Mouse (Mus musculus): Measurements from ENCODE around the gene Nme9. TPM values are rescaled to one million over a fixed set of nuclear protein-coding genes. Genes with fewer than 3 reads are reported as not detected.

The Nme9 gene
- polyA plus RNA-seq, 2 experiments = 0.03 TPM; not detected in 1

DNA sequence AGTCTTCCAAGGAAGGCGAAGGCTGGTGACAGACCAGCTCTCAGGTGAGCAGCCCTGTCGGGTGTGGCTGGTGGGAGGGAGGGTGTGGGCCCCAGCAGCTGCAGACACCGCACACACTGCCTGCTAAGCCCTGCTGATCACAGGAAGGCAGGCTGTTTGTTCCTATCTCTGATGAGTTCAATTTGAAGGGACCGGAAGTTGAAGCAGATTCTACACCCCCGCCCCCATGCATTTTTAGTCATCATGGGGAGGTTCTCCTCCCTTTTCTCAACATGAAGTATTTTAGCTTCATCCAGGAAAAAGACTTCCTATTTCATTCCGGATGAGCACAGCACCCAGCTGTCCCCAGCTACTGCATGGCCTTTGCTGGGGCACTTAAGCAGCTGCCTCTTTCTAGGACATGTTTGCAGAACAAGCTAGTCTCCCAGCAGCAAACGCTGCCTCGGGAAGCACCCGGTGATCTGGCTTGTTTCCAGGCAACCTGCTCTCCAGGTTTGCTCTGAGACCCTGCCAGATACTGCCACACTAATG is 28.0 kb downstream of the Nme9 start:
- peaks cover 2% of the 10 kb centered on the region for H3K36me3 ChIP-seq (replicated peaks; ENCODE audit: control insufficient read depth, insufficient read depth, low read depth)
- H3K4me1 ChIP-seq (replicated peaks; ENCODE audit: control insufficient read depth in 2 of 2, insufficient read depth in 2 of 2, low read length in 1 of 2) = peaks cover 0 to 2% of the 10 kb centered on the region in 2 experiments; a peak in 2 of 4 replicates
- H3K9me3 ChIP-seq (ENCODE audit: control insufficient read depth, low read length) = no peaks in the 10 kb centered on the region
- 51% methylated on average over 9 of the region's 9 CpGs for whole genome bisulfite sequencing (ENCODE audit: insufficient replicate concordance)
- TF ChIP-seq EP300 (IDR thresholded peaks at IDR 0.05; ENCODE audit: low read depth) (no peak), CTCF (IDR thresholded peaks at IDR 0.05; ENCODE audit: low read depth) (no peak)
- H3K4me3 ChIP-seq (ENCODE audit: insufficient read depth in 1 of 2, low read depth in 2 of 2, low read length in 2 of 2) = no peak overlapping the region
- DNase-seq (ENCODE audit: low read depth in 3 of 3, low spot score in 3 of 3) (no peak), ATAC-seq (ENCODE audit: insufficient read depth) (peak; percentile 21; the same call in 1 of the 2 replicates)
- H3K27me3 ChIP-seq (ENCODE audit: control insufficient read depth, insufficient read depth, low read length) = no peaks in the 10 kb centered on the region
- no peak overlapping the region for H3K27ac ChIP-seq
- no peak overlapping the region for H3K4me2 ChIP-seq (ENCODE audit: low read depth)
- no peak overlapping the region for H3K9ac ChIP-seq (replicated peaks)

DNA sequence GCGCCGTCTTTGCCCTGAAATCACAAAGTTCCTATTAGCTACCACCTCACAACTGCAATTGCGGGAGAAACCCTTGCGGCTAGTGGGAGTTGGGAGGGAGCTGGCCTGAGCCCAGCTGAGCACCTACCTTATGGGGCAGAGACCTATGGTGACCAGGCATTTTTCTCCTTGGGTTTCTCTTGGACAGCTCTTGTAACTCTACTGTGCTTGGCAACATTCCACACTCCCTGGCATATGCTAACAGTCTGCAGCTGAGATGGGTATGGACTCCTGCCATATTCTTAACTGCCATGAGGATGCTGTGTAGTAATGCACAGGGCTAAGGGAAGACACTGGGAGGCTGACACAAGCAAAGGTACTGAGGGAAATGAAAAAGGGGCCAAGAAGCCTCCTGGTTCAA is 29.5 kb downstream of the Nme9 start:
- no peak for ATAC-seq (ENCODE audit: insufficient read depth)

DNA sequence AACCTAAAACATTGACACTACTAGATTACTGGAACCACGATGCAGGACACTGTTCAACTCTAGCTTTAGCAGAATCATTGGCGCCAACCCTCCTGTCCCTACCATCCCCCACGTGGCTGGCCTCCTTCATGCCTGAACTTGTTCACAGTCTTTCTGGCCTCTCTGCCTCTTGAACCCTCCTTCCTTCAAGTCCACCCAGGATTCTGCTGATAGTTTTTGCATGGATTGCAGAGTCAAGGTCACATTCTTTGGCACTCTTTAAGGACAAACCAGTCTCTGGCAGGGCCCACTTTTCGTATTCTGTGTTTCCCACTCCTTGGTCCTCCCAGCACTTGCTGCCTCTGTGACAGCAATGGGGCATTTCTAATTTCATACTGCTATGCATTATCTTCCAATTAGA is 31.9 kb downstream of the Nme9 start:
- no peak for DNase-seq (ENCODE audit: low read depth in 3 of 3, low spot score in 3 of 3)
- H3K36me3 ChIP-seq (replicated peaks; ENCODE audit: control insufficient read depth, insufficient read depth, low read depth) = peaks cover 5% of the 10 kb centered on the region
- no peak for ATAC-seq (ENCODE audit: insufficient read depth)
- H3K4me3 ChIP-seq (ENCODE audit: insufficient read depth in 1 of 2, low read depth in 2 of 2, low read length in 2 of 2) = no peak overlapping the region
- H3K27ac ChIP-seq = no peak overlapping the region
- peaks cover 12 to 18% of the 10 kb centered on the region in 2 experiments for H3K4me1 ChIP-seq (replicated peaks; ENCODE audit: control insufficient read depth in 2 of 2, insufficient read depth in 2 of 2, low read length in 1 of 2)
- H3K4me2 ChIP-seq (ENCODE audit: low read depth) = no peak overlapping the region
- H3K9me3 ChIP-seq (ENCODE audit: control insufficient read depth, low read length) = no peaks in the 10 kb centered on the region
- TF ChIP-seq CTCF (IDR thresholded peaks at IDR 0.05; ENCODE audit: low read depth) (no peak), EP300 (IDR thresholded peaks at IDR 0.05; ENCODE audit: low read depth) (no peak)
- no peak overlapping the region for H3K9ac ChIP-seq (replicated peaks)
- WGBS (ENCODE audit: insufficient replicate concordance) = 80% methylated on average over 4 of the region's 4 CpGs
- H3K27me3 ChIP-seq (ENCODE audit: control insufficient read depth, insufficient read depth, low read length) = no peaks in the 10 kb centered on the region

More for the DNA sequence above, 29.5 kb downstream of the Nme9 start:
- no peaks in the 10 kb centered on the region for H3K27me3 ChIP-seq (ENCODE audit: control insufficient read depth, insufficient read depth, low read length)
- H3K4me3 ChIP-seq (ENCODE audit: insufficient read depth in 1 of 2, low read depth in 2 of 2, low read length in 2 of 2) = no peak overlapping the region
- peaks cover 2% of the 10 kb centered on the region for H3K36me3 ChIP-seq (replicated peaks; ENCODE audit: control insufficient read depth, insufficient read depth, low read depth)
- no peaks in the 10 kb centered on the region for H3K9me3 ChIP-seq (ENCODE audit: control insufficient read depth, low read length)
- no peak overlapping the region for H3K4me2 ChIP-seq (ENCODE audit: low read depth)
- no peak for DNase-seq (ENCODE audit: low read depth in 3 of 3, low spot score in 3 of 3)
- WGBS (ENCODE audit: insufficient replicate concordance) = 84% methylated on average over 4 of the region's 4 CpGs
- H3K4me1 ChIP-seq (replicated peaks; ENCODE audit: control insufficient read depth in 2 of 2, insufficient read depth in 2 of 2, low read length in 1 of 2) = peaks cover 10 to 15% of the 10 kb centered on the region in 2 experiments
- TF ChIP-seq CTCF (IDR thresholded peaks at IDR 0.05; ENCODE audit: low read depth) = no peak
- no peak for TF ChIP-seq EP300 (IDR thresholded peaks at IDR 0.05; ENCODE audit: low read depth)
- no peak overlapping the region for H3K9ac ChIP-seq (replicated peaks)
- no peak overlapping the region for H3K27ac ChIP-seq

DNA sequence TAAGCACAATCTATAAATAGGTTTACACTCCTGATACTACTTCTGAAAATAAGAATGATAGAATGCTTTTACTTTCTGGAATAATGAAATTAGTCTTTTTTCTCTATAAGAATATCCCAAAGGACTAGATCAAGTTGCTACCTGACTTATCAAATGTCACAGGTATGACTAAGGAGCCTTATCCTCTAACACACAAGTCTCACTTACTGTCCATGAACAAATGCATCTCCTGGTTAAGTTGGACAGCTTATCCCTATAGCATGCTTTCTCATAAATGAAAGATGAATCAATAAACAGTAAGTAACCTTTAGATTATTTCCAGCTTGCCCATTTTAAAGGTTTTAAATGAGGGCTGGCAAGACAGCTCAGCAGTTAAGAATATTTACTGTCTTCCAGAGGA is 33.4 kb downstream of the Nme9 start:
- no peaks in the 10 kb centered on the region for H3K9me3 ChIP-seq (ENCODE audit: control insufficient read depth, low read length)
- peak overlapping the region; percentile 20 for H3K4me2 ChIP-seq (ENCODE audit: low read depth)
- H3K4me1 ChIP-seq (replicated peaks; ENCODE audit: control insufficient read depth in 2 of 2, insufficient read depth in 2 of 2, low read length in 1 of 2) = peaks cover 12 to 18% of the 10 kb centered on the region in 2 experiments
- no peak overlapping the region for H3K27ac ChIP-seq
- H3K4me3 ChIP-seq (ENCODE audit: insufficient read depth in 1 of 2, low read depth in 2 of 2, low read length in 2 of 2) = no peak overlapping the region
- peaks cover 5% of the 10 kb centered on the region for H3K36me3 ChIP-seq (replicated peaks; ENCODE audit: control insufficient read depth, insufficient read depth, low read depth)
- no peaks in the 10 kb centered on the region for H3K27me3 ChIP-seq (ENCODE audit: control insufficient read depth, insufficient read depth, low read length)
- DNase-seq (ENCODE audit: low read depth in 3 of 3, low spot score in 3 of 3) = no peak
- TF ChIP-seq CTCF (IDR thresholded peaks at IDR 0.05; ENCODE audit: low read depth) = no peak
- no peak for TF ChIP-seq EP300 (IDR thresholded peaks at IDR 0.05; ENCODE audit: low read depth)
- H3K9ac ChIP-seq (replicated peaks) = no peak overlapping the region
- ATAC-seq (ENCODE audit: insufficient read depth) = peak; percentile 68; the same call in 1 of the 2 replicates

DNA sequence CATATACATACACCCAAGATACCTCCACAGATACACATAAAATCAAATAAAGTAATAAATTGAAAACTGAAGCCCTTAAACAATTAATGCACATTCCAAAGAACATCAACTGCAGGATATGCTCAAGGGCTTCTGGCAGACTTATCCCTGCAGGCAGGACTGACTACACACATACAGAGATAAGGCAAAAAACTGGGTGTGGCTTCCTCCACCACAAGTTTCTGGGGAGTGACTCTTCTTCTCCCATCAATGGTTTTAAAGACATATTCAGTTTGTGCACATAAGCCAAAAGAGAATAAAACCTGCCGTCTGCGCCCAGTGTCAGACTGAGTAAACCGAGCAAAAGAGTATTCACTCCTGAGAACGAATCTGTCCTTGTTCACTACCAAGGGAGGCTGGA is 33.9 kb downstream of the Nme9 start:
- ATAC-seq (ENCODE audit: insufficient read depth) = peak; percentile 90
- Histone ChIP-seq H3K27me3 (ENCODE audit: control insufficient read depth, insufficient read depth, low read length) (no peaks in the 10 kb centered on the region), H3K9me3 (ENCODE audit: control insufficient read depth, low read length) (no peaks in the 10 kb centered on the region), H3K4me1 (replicated peaks; ENCODE audit: control insufficient read depth in 2 of 2, insufficient read depth in 2 of 2, low read length in 1 of 2) (peaks cover 12 to 18% of the 10 kb centered on the region in 2 experiments), H3K4me2 (ENCODE audit: low read depth) (peak overlapping the region; percentile 25), H3K27ac (no peak overlapping the region), H3K36me3 (replicated peaks; ENCODE audit: control insufficient read depth, insufficient read depth, low read depth) (peaks cover 5% of the 10 kb centered on the region), H3K4me3 (ENCODE audit: insufficient read depth in 1 of 2, low read depth in 2 of 2, low read length in 2 of 2) (no peak overlapping the region), H3K9ac (replicated peaks) (no peak overlapping the region)
- TF ChIP-seq EP300 (IDR thresholded peaks at IDR 0.05; ENCODE audit: low read depth) (peak; percentile 26; the same call in 1 of the 2 replicates), CTCF (IDR thresholded peaks at IDR 0.05; ENCODE audit: low read depth) (no peak)
- DNase-seq (ENCODE audit: low read depth in 3 of 3, low spot score in 3 of 3) = peak; percentile 48 to 58 (median 57)
- WGBS (ENCODE audit: insufficient replicate concordance) = 34% methylated on average over 4 of the region's 4 CpGs

Measured in liver, embryonic 14.5 days (tissue).